Mouse (Mus musculus): ENCODE measurements around the gene Sprr2d. TPM values are rescaled to one million over a fixed set of nuclear protein-coding genes. Genes with fewer than 3 reads are reported as not detected.

Gene Sprr2d
- total and polyA plus RNA-seq, 2 experiments from 2014 or later, result not detected

DNA sequence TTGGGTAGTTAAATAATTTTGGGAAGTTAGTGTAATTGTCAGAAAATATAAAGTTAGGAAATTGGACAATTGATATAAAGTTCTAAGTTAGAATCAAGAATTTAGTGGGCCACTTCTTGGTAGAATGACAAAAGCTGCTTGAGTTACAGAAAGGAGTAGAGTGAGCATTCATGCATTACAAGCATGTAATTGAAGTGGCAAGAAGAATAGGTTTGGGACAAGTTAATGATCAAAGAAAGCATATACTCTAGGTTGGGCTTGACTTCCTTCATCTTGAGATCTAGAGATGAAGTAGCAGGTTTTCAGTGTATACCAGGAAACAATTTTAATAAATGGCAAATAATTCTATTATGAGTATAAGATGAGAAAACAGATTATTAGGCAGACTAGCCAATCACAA lies 22.7 kb downstream of the Sprr2d start:
- Histone ChIP-seq H3K4me3 (ENCODE audit: low read depth, low read length) (no peak overlapping the region), H3K36me3 (replicated peaks; ENCODE audit: control insufficient read depth, insufficient read depth, low read length) (no peaks in the 10 kb centered on the region), H3K4me2 (ENCODE audit: low read depth, low read length) (no peak overlapping the region), H3K27ac (ENCODE audit: low read depth) (no peak overlapping the region), H3K4me1 (ENCODE audit: control insufficient read depth, insufficient read depth) (no peaks in the 10 kb centered on the region), H3K9ac (replicated peaks; ENCODE audit: low read depth, low read length) (no peak overlapping the region), H3K27me3 (ENCODE audit: control insufficient read depth, insufficient read depth, low read length) (no peaks in the 10 kb centered on the region), H3K9me3 (replicated peaks; ENCODE audit: control insufficient read depth, low read length) (0 out of 2 replicates have a peak, but pooled peaks cover 3% of the 10 kb centered on the region)
- TF ChIP-seq CTCF (IDR thresholded peaks at IDR 0.05; ENCODE audit: low read depth) (no peak), EP300 (IDR thresholded peaks at IDR 0.05; ENCODE audit: low read depth) (no peak)
- DNase-seq (ENCODE audit: low spot score) (no peak), ATAC-seq (ENCODE audit: insufficient read depth, low read depth) (no peak)

GRCm38 (mm10) chr3:92364887-92365286 lies 25.9 kb downstream of the Sprr2d start, which contains the start of gene Sprr2f:
Gene Sprr2f (plus strand): TSS chr3:92365187.
- ATAC-seq (ENCODE audit: insufficient read depth, low read depth) (no peak), DNase-seq (ENCODE audit: low spot score) (no peak)
- TF ChIP-seq EP300 (IDR thresholded peaks at IDR 0.05; ENCODE audit: low read depth) (no peak), CTCF (IDR thresholded peaks at IDR 0.05; ENCODE audit: low read depth) (no peak)
- 46% methylated on average over 3 of the region's 3 CpGs for WGBS
- Histone ChIP-seq H3K36me3 (replicated peaks; ENCODE audit: control insufficient read depth, insufficient read depth, low read length) (no peaks in the 10 kb centered on the region), H3K4me1 (ENCODE audit: control insufficient read depth, insufficient read depth) (no peaks in the 10 kb centered on the region), H3K9me3 (replicated peaks; ENCODE audit: control insufficient read depth, low read length) (no peaks in the 10 kb centered on the region), H3K4me2 (ENCODE audit: low read depth, low read length) (no peak within 1 kb of the TSS), H3K27me3 (ENCODE audit: control insufficient read depth, insufficient read depth, low read length) (no peaks in the 10 kb centered on the region), H3K9ac (replicated peaks; ENCODE audit: low read depth, low read length) (no peak within 1 kb of the TSS), H3K4me3 (ENCODE audit: low read depth, low read length) (no peak within 1 kb of the TSS), H3K27ac (ENCODE audit: low read depth) (no peak within 1 kb of the TSS)

DNA sequence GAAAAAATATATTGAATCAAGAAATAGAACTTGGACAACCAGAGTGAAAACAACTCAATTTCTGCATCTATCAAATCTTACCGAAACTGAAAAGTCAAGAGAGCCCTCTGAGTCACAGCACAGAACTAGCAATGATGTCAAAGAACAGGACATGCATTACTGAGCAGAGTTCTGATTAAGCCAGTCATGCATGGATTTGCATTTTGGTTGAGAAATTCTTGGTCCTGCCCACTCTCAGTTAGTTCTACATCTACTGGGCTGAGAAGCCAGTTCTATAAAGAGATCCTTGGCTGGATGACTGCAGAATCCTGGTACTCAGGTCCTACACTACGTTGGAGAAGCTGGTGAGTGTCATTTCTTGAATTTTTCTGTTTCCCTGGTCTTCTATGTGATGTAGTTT lies 34.7 kb downstream of the Sprr2d start:
- H3K4me1 ChIP-seq (ENCODE audit: control insufficient read depth, insufficient read depth), result no peaks in the 10 kb centered on the region
- no peak for TF ChIP-seq CTCF (IDR thresholded peaks at IDR 0.05; ENCODE audit: low read depth)
- H3K4me3 ChIP-seq (ENCODE audit: low read depth, low read length), result no peak overlapping the region
- ATAC-seq (ENCODE audit: insufficient read depth, low read depth), result no peak
- no peaks in the 10 kb centered on the region for H3K9me3 ChIP-seq (replicated peaks; ENCODE audit: control insufficient read depth, low read length)
- DNase-seq (ENCODE audit: low spot score), result no peak
- 63% methylated on average over 2 of the region's 2 CpGs for WGBS
- no peaks in the 10 kb centered on the region for H3K36me3 ChIP-seq (replicated peaks; ENCODE audit: control insufficient read depth, insufficient read depth, low read length)
- H3K4me2 ChIP-seq (ENCODE audit: low read depth, low read length), result no peak overlapping the region
- H3K27ac ChIP-seq (ENCODE audit: low read depth), result no peak overlapping the region
- H3K27me3 ChIP-seq (ENCODE audit: control insufficient read depth, insufficient read depth, low read length), result no peaks in the 10 kb centered on the region
- H3K9ac ChIP-seq (replicated peaks; ENCODE audit: low read depth, low read length), result no peak overlapping the region

DNA sequence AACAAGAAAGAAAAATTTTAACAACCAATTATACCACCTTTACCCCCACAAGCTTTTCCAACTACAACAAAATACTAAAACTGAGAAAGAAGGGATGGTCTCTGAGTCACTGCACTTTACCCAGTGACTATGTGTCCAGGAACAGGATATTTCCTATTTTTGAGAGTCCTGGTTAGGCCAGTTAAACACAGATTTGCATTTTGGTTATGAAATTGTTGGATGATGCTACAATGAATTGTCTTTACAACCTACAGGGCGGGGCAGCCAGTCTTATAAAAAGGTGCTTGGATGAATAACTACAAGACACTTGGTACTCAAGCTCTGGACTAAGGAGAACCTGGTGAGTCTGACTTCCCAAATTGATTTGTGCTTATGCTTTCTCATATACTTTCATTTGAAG lies 46.4 kb downstream of the Sprr2d start, which contains the start of gene Sprr2h:
Gene Sprr2h (plus strand): TSS at position 301 of the 400 bp plus-strand sequence.
- DNase-seq (ENCODE audit: low spot score) (no peak), ATAC-seq (ENCODE audit: insufficient read depth, low read depth) (no peak)
- no peak within 1 kb of the TSS for H3K9ac ChIP-seq (replicated peaks; ENCODE audit: low read depth, low read length)
- H3K4me2 ChIP-seq (ENCODE audit: low read depth, low read length), result no peak within 1 kb of the TSS
- 63% methylated on average over 1 of the region's 1 CpGs for WGBS
- TF ChIP-seq EP300 (IDR thresholded peaks at IDR 0.05; ENCODE audit: low read depth), result no peak
- no peaks in the 10 kb centered on the region for H3K27me3 ChIP-seq (ENCODE audit: control insufficient read depth, insufficient read depth, low read length)
- H3K9me3 ChIP-seq (replicated peaks; ENCODE audit: control insufficient read depth, low read length), result no peaks in the 10 kb centered on the region
- H3K4me3 ChIP-seq (ENCODE audit: low read depth, low read length), result no peak within 1 kb of the TSS
- no peaks in the 10 kb centered on the region for H3K36me3 ChIP-seq (replicated peaks; ENCODE audit: control insufficient read depth, insufficient read depth, low read length)
- no peak within 1 kb of the TSS for H3K27ac ChIP-seq (ENCODE audit: low read depth)
- H3K4me1 ChIP-seq (ENCODE audit: control insufficient read depth, insufficient read depth), result no peaks in the 10 kb centered on the region

Other genes starting within 250 kb of the Sprr2d start
- not detected in 2 replicates for gene Prr9, start 215.2 kb upstream of the Sprr2d start, total RNA-seq (2014; rRNA removed; ENCODE audit: low replicate concordance)
- gene Prr9, start 215.2 kb upstream of the Sprr2d start, polyA plus RNA-seq (2015; fragmentation: Nextera tagmentation; extraction: Ambion mirVana), result not detected in 2 replicates
- not detected in 2 replicates for gene Lelp1, start 196.4 kb upstream of the Sprr2d start, total RNA-seq (2014; rRNA removed; ENCODE audit: low replicate concordance)
- not detected in 2 replicates for gene Lelp1, start 196.4 kb upstream of the Sprr2d start, polyA plus RNA-seq (2015; fragmentation: Nextera tagmentation; extraction: Ambion mirVana)
- 0.15 TPM in 1 of 2 replicates, not detected in the other for gene Sprr2a1, start 123.3 kb upstream of the Sprr2d start, total RNA-seq (2014; rRNA removed; ENCODE audit: low replicate concordance)
- 0.25 TPM in 1 of 2 replicates, not detected in the other for gene Sprr2a1, start 123.3 kb upstream of the Sprr2d start, polyA plus RNA-seq (2015; fragmentation: Nextera tagmentation; extraction: Ambion mirVana)
- gene Sprr2a2, start 123.2 kb upstream of the Sprr2d start, total RNA-seq (2014; rRNA removed; ENCODE audit: low replicate concordance), result 10.1 and 38.9 TPM in 2 replicates
- gene Sprr2a2, start 123.2 kb upstream of the Sprr2d start, polyA plus RNA-seq (2015; fragmentation: Nextera tagmentation; extraction: Ambion mirVana), result 8.6 and 12.1 TPM in 2 replicates
- gene Sprr2a3, start 53.7 kb upstream of the Sprr2d start, total RNA-seq (2014; rRNA removed; ENCODE audit: low replicate concordance), result 2.1 and 7.9 TPM in 2 replicates
- gene Sprr2a3, start 53.7 kb upstream of the Sprr2d start, polyA plus RNA-seq (2015; fragmentation: Nextera tagmentation; extraction: Ambion mirVana), result 0.34 and 0.72 TPM in 2 replicates
- not detected in 2 replicates for gene Sprr2b, start 22.5 kb upstream of the Sprr2d start, total RNA-seq (2014; rRNA removed; ENCODE audit: low replicate concordance)
- 0.20 TPM in 1 of 2 replicates, not detected in the other for gene Sprr2b, start 22.5 kb upstream of the Sprr2d start, polyA plus RNA-seq (2015; fragmentation: Nextera tagmentation; extraction: Ambion mirVana)
- gene Sprr2e, start 13.0 kb downstream of the Sprr2d start, total RNA-seq (2014; rRNA removed; ENCODE audit: low replicate concordance), result not detected in 2 replicates
- not detected in 2 replicates for gene Sprr2e, start 13.0 kb downstream of the Sprr2d start, polyA plus RNA-seq (2015; fragmentation: Nextera tagmentation; extraction: Ambion mirVana)
- not detected in 2 replicates for gene Sprr2f, start 26.0 kb downstream of the Sprr2d start, total RNA-seq (2014; rRNA removed; ENCODE audit: low replicate concordance)
- not detected in 2 replicates for gene Sprr2f, start 26.0 kb downstream of the Sprr2d start, polyA plus RNA-seq (2015; fragmentation: Nextera tagmentation; extraction: Ambion mirVana)
- gene Sprr2h, start 46.5 kb downstream of the Sprr2d start, total RNA-seq (2014; rRNA removed; ENCODE audit: low replicate concordance), result not detected in 2 replicates
- not detected in 2 replicates for gene Sprr2h, start 46.5 kb downstream of the Sprr2d start, polyA plus RNA-seq (2015; fragmentation: Nextera tagmentation; extraction: Ambion mirVana)
- not detected in 2 replicates for gene Sprr2i, start 68.9 kb downstream of the Sprr2d start, total RNA-seq (2014; rRNA removed; ENCODE audit: low replicate concordance)
- gene Sprr2i, start 68.9 kb downstream of the Sprr2d start, polyA plus RNA-seq (2015; fragmentation: Nextera tagmentation; extraction: Ambion mirVana), result not detected in 2 replicates
- gene Sprr2j-ps, start 78.9 kb downstream of the Sprr2d start, total RNA-seq (2014; rRNA removed; ENCODE audit: low replicate concordance), result not detected in 2 replicates
- gene Sprr2j-ps, start 78.9 kb downstream of the Sprr2d start, polyA plus RNA-seq (2015; fragmentation: Nextera tagmentation; extraction: Ambion mirVana), result not detected in 2 replicates
- gene Gm9774, start 90.3 kb downstream of the Sprr2d start, total RNA-seq (2014; rRNA removed; ENCODE audit: low replicate concordance), result 1.3 and 2.1 TPM in 2 replicates
- 5.9 and 6.2 TPM in 2 replicates for gene Gm9774, start 90.3 kb downstream of the Sprr2d start, polyA plus RNA-seq (2015; fragmentation: Nextera tagmentation; extraction: Ambion mirVana)
- gene Sprr2k, start 93.4 kb downstream of the Sprr2d start, total RNA-seq (2014; rRNA removed; ENCODE audit: low replicate concordance), result not detected in 2 replicates
- gene Sprr2k, start 93.4 kb downstream of the Sprr2d start, polyA plus RNA-seq (2015; fragmentation: Nextera tagmentation; extraction: Ambion mirVana), result not detected in 2 replicates
- gene Sprr1b, start 99.6 kb downstream of the Sprr2d start, total RNA-seq (2014; rRNA removed; ENCODE audit: low replicate concordance), result not detected in 2 replicates
- not detected in 2 replicates for gene Sprr1b, start 99.6 kb downstream of the Sprr2d start, polyA plus RNA-seq (2015; fragmentation: Nextera tagmentation; extraction: Ambion mirVana)
- not detected in 2 replicates for gene Sprr3, start 119.6 kb downstream of the Sprr2d start, total RNA-seq (2014; rRNA removed; ENCODE audit: low replicate concordance)
- not detected in 2 replicates for gene Sprr3, start 119.6 kb downstream of the Sprr2d start, polyA plus RNA-seq (2015; fragmentation: Nextera tagmentation; extraction: Ambion mirVana)
- gene Sprr1a, start 146.8 kb downstream of the Sprr2d start, total RNA-seq (2014; rRNA removed; ENCODE audit: low replicate concordance), result 44.3 TPM in 1 of 2 replicates, not detected in the other
- 0.19 TPM in 2 replicates for gene Sprr1a, start 146.8 kb downstream of the Sprr2d start, polyA plus RNA-seq (2015; fragmentation: Nextera tagmentation; extraction: Ambion mirVana)
- gene Sprr4, start 161.4 kb downstream of the Sprr2d start, total RNA-seq (2014; rRNA removed; ENCODE audit: low replicate concordance), result not detected in 2 replicates
- not detected in 2 replicates for gene Sprr4, start 161.4 kb downstream of the Sprr2d start, polyA plus RNA-seq (2015; fragmentation: Nextera tagmentation; extraction: Ambion mirVana)
- not detected in 2 replicates for gene 2310046K23Rik, start 195.4 kb downstream of the Sprr2d start, total RNA-seq (2014; rRNA removed; ENCODE audit: low replicate concordance)
- gene 2310046K23Rik, start 195.4 kb downstream of the Sprr2d start, polyA plus RNA-seq (2015; fragmentation: Nextera tagmentation; extraction: Ambion mirVana), result not detected in 2 replicates
- 6.4 TPM in 1 of 2 replicates, not detected in the other for gene Ivl, start 234.6 kb downstream of the Sprr2d start, total RNA-seq (2014; rRNA removed; ENCODE audit: low replicate concordance)
- gene Ivl, start 234.6 kb downstream of the Sprr2d start, polyA plus RNA-seq (2015; fragmentation: Nextera tagmentation; extraction: Ambion mirVana), result not detected in 2 replicates
- not detected in 2 replicates for gene Smcp, start 249.9 kb downstream of the Sprr2d start, total RNA-seq (2014; rRNA removed; ENCODE audit: low replicate concordance)
- gene Smcp, start 249.9 kb downstream of the Sprr2d start, polyA plus RNA-seq (2015; fragmentation: Nextera tagmentation; extraction: Ambion mirVana), result not detected in 2 replicates

Measured in heart, postnatal 0 days (tissue).